Mouse (Mus musculus) stomach, postnatal 0 days (tissue): ENCODE results near the gene Snx27.

Source experiments
- CTCF ChIP-seq: IDR thresholded peaks from 2 replicates; pipeline ENCODE4 v1.5.1; 2016; ENCODE audit warnings: antibody characterized with exemption, low read depth, mild to moderate bottlenecking, moderate library complexity
- EP300 ChIP-seq: optimal IDR thresholded peaks from 2 replicates; pipeline ENCODE3; 2016; ENCODE audit warnings: antibody characterized with exemption

DNA sequence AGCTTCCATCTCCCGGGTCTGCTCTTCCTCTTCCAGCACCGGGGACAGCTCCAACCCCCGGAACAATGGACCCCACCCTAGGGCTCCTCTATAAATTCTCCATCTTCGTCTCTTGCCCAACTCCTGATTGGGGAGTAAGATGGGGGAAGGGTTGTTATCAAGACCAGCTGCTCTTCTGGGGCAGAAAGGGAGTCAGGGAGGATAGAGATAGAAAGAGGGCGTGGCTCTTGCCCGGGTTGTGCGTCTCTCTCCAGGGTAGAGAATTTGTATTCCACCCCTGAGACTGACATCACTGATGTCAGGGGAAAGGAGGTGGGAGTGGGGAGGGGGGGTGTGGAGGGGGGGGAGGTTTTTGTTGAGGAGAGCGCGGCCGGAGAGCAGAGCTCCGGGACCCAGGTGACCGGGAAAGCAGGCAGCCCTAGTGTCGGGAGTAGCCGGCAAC, 104.5 kb downstream of the Snx27 start, which contains the start of gene Celf3:
- TF ChIP-seq EP300 (no peak), CTCF (no peak)
